Mouse (Mus musculus) heart, adult 18-20 months (tissue): Measurements from ENCODE around the gene Cbx5. TPM values are rescaled to one million over a fixed set of nuclear protein-coding genes. Genes with fewer than 3 reads are reported as not detected.

ENCODE experiments used
- DNase-seq, 2 experiments: peaks; one replicate each; pipeline ENCODE4 v3.0.0; 2021 to 2022; ENCODE audit warnings: mixed read lengths in 1 of 2
- microRNA-seq, 2 experiments: library from miRNA; unstranded; fragments of <30 nt; microRNA quantifications; one replicate each; pipeline ENCODE4 v1.2.0; 2022
- total RNA-seq, 2 experiments: library from RNA; stranded (reverse); gene quantifications; 2 replicates each; pipeline ENCODE4 v1.2.3; 2021

Gene Cbx5
- total RNA-seq, 2 experiments from 2014 or later: 49.8 to 53.1 TPM

DNA sequence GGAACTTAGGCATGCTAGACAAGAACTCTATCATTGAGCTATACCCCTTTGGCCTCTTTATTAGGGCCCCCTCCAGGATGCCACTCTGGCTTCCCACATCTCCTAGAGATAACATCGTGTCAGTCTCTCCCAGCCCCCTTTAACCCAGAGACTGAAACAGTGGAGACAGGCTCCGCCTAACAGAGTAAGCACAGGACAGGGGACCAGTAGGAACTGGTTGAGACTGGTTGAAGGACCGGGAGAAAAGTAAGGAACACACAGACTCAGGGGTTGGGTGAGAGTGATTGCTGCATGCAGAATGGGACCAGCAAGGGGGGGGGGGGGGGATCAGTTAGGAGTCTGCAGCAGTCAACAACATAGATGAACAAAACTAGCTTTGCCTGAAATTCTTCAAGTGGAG is 95.4 kb downstream of the Cbx5 start:
- no peak for DNase-seq

Small RNAs within 50 kb of the gene (microRNA-seq; reads per million reads assigned to microRNA genes)
- gene Mir148b: 90.5 to 108 reads per million in 2 experiments

Other genes starting within 250 kb of the Cbx5 start
- gene Hoxc8, start 249.2 kb downstream of the Cbx5 start, total RNA-seq: not detected
- gene Hoxc6, start 241.6 kb downstream of the Cbx5 start, total RNA-seq: under 1 TPM in 1 of 2 experiments, not detected in 1; 0.18 TPM
- under 1 TPM in 1 of 2 experiments, not detected in 1; 0.23 TPM for gene Hoxc4, start 220.9 kb downstream of the Cbx5 start, total RNA-seq
- 10 to 100 TPM; 10.9 to 12.9 TPM for gene Smug1, start 72.7 kb downstream of the Cbx5 start, total RNA-seq
- gene Hnrnpa1, start 616 bp upstream of the Cbx5 start, total RNA-seq: 100 to 1,000 TPM; 147 to 150 TPM
- 1 to 10 TPM in 1 of 2 experiments, under 1 TPM in 1; 0.46 to 1.2 TPM for gene Nfe2, start 18.6 kb upstream of the Cbx5 start, total RNA-seq
- gene Copz1, start 32.9 kb upstream of the Cbx5 start, total RNA-seq: 10 to 100 TPM; 52.3 to 52.9 TPM
- not detected for gene Gpr84, start 70.8 kb upstream of the Cbx5 start, total RNA-seq
- 10 to 100 TPM in 1 of 2 experiments, 1 to 10 TPM in 1; 8.9 to 10.3 TPM for gene Zfp385a, start 100.3 kb upstream of the Cbx5 start, total RNA-seq
- 10 to 100 TPM; 30.8 to 37.3 TPM for gene Itga5, start 126.9 kb upstream of the Cbx5 start, total RNA-seq
- not detected for gene Gtsf1, start 190.7 kb upstream of the Cbx5 start, total RNA-seq
- gene Gtsf2, start 208.7 kb upstream of the Cbx5 start, total RNA-seq: not detected
- 1 to 10 TPM; 3.5 to 5.5 TPM for gene Nckap1l, start 214.0 kb upstream of the Cbx5 start, total RNA-seq